Mouse (Mus musculus) kidney, adult 8-10 months (tissue): Measurements from ENCODE around the gene Trappc3.
A peak's percentile ranks its signal among the peaks of the same experiment; 100 is the strongest.

ENCODE experiments used
- DNase-seq, 2 experiments: peaks; one replicate each; pipeline ENCODE4 v3.0.0; 2022

Gene Trappc3

GRCm38 (mm10) chr4:126314393-126314792 is 52.3 kb downstream of the Trappc3 start:
- peak; percentile 75 to 76 for DNase-seq

GRCm38 (mm10) chr4:126315931-126316330 is 53.8 kb downstream of the Trappc3 start:
- DNase-seq: peak in 1 of 2 experiments; percentile 42

- DNase-seq: no peak
Measured at GRCm38 (mm10) chr4:126316443-126317040, 54.4 kb downstream of the Trappc3 start.

- DNase-seq: no peak
Measured at GRCm38 (mm10) chr4:126319806-126320205, 57.7 kb downstream of the Trappc3 start.

- DNase-seq: peak; percentile 95 to 98
Measured at GRCm38 (mm10) chr4:126321111-126321853, 59.2 kb downstream of the Trappc3 start, which contains the start of gene Adprhl2. TSS of gene Adprhl2 (minus strand) at chr4:126321703.

GRCm38 (mm10) chr4:126321854-126322511 is 59.9 kb downstream of the Trappc3 start:
- DNase-seq: no peak

- DNase-seq: no peak
Measured at GRCm38 (mm10) chr4:126322646-126323045, 60.5 kb downstream of the Trappc3 start.

GRCm38 (mm10) chr4:126324861-126325260 is 62.7 kb downstream of the Trappc3 start:
- no peak for DNase-seq

GRCm38 (mm10) chr4:126325281-126325861 is 63.2 kb downstream of the Trappc3 start, which contains the start of gene Tekt2:
TSS of gene Tekt2 (minus strand) at chr4:126325688.
- DNase-seq: no peak
